Mouse (Mus musculus) kidney, adult 2 months (tissue): Measurements from ENCODE around the gene Znhit1.

ENCODE experiments used
- CTCF ChIP-seq: fragments of 200-500 bp; conservative IDR thresholded peaks from 2 replicates; pipeline ENCODE4 v1.5.1; 2011; ENCODE audit warnings: low read depth, mild to moderate bottlenecking, control low read depth, low read length, moderate library complexity, mixed read lengths; ENCODE audit not compliant: insufficient read depth, insufficient read length
- POLR2A ChIP-seq: fragments of 200-500 bp; IDR thresholded peaks from one replicate; pipeline ENCODE4 v1.6.1; 2011; ENCODE audit warnings: low read depth, low read length, control low read depth

GRCm38 (mm10) chr5:136989801-136990200 lies 2.0 kb upstream of the Znhit1 start:
- no peak for TF ChIP-seq CTCF
- TF ChIP-seq POLR2A = no peak
